Mouse (Mus musculus) activated CD4-positive, CD25-positive, alpha-beta regulatory T cell, adult 4 months (primary cell): Measurements from ENCODE around the gene Kcnj14. TPM values are rescaled to one million over a fixed set of nuclear protein-coding genes. Genes with fewer than 3 reads are reported as not detected.

Experiments used
- ATAC-seq: one replicate; pipeline ENCODE4 v1.8.0; 2017
- polyA plus RNA-seq, 2 experiments: library from polyadenylated mRNA; unstranded; fragments of 100-300 nt; shearing (Covaris generic); gene quantifications; one replicate each; pipeline ENCODE4 v1.2.1; 2017

The Kcnj14 gene
- polyA plus RNA-seq, 2 experiments from 2014 or later: not detected

- no peak for ATAC-seq
These were observed 6.5 kb upstream of the Kcnj14 start for GRCm38 (mm10) chr7:45831128-45831525.

GRCm38 (mm10) chr7:45830427-45831127 lies 6.0 kb upstream of the Kcnj14 start, which contains the start of gene Grwd1:
Grwd1 (minus strand) TSS chr7:45830944.
- ATAC-seq: peak; percentile 99

GRCm38 (mm10) chr7:45826631-45827030 lies 2.0 kb upstream of the Kcnj14 start:
- ATAC-seq: no peak

GRCm38 (mm10) chr7:45820913-45821312 lies 3.7 kb downstream of the Kcnj14 start:
- no peak for ATAC-seq

- ATAC-seq: no peak
These were observed 4.7 kb downstream of the Kcnj14 start for GRCm38 (mm10) chr7:45819843-45820242.

- no peak for ATAC-seq
These were observed 8.6 kb downstream of the Kcnj14 start for GRCm38 (mm10) chr7:45815984-45816351.

GRCm38 (mm10) chr7:45815323-45815983 lies 9.1 kb downstream of the Kcnj14 start:
- no peak for ATAC-seq

- no peak for ATAC-seq
These were observed 9.7 kb downstream of the Kcnj14 start for GRCm38 (mm10) chr7:45814841-45815240.

GRCm38 (mm10) chr7:45813787-45814779 lies 10.5 kb downstream of the Kcnj14 start, which contains the start of gene Cyth2:
Cyth2 (minus strand) TSS chr7:45814581.
- peak; percentile 97 for ATAC-seq

GRCm38 (mm10) chr7:45812921-45813320 lies 11.7 kb downstream of the Kcnj14 start:
- ATAC-seq: no peak

GRCm38 (mm10) chr7:45809276-45810075 lies 15.1 kb downstream of the Kcnj14 start:
- no peak for ATAC-seq

- no peak for ATAC-seq
These were observed 16.1 kb downstream of the Kcnj14 start for GRCm38 (mm10) chr7:45808471-45808870.

GRCm38 (mm10) chr7:45805941-45806340 lies 18.6 kb downstream of the Kcnj14 start:
- ATAC-seq: no peak

GRCm38 (mm10) chr7:45802551-45802950 lies 22.0 kb downstream of the Kcnj14 start:
- no peak for ATAC-seq

GRCm38 (mm10) chr7:45801348-45801747 lies 23.2 kb downstream of the Kcnj14 start:
- ATAC-seq: peak; percentile 61

- ATAC-seq: peak; percentile 43
These were observed 23.9 kb downstream of the Kcnj14 start for GRCm38 (mm10) chr7:45800546-45801204.

- ATAC-seq: no peak
These were observed 24.6 kb downstream of the Kcnj14 start for GRCm38 (mm10) chr7:45800001-45800400.

- peak; percentile 75 for ATAC-seq
These were observed 25.7 kb downstream of the Kcnj14 start for GRCm38 (mm10) chr7:45798931-45799330.

- no peak for ATAC-seq
These were observed 26.1 kb downstream of the Kcnj14 start for GRCm38 (mm10) chr7:45798511-45798836.

GRCm38 (mm10) chr7:45797661-45798510 lies 26.7 kb downstream of the Kcnj14 start:
- no peak for ATAC-seq

- no peak for ATAC-seq
These were observed 27.6 kb downstream of the Kcnj14 start for GRCm38 (mm10) chr7:45796950-45797349.
